ENCODE assay signal across 10 mouse cellular contexts in the genomic region with DNA sequence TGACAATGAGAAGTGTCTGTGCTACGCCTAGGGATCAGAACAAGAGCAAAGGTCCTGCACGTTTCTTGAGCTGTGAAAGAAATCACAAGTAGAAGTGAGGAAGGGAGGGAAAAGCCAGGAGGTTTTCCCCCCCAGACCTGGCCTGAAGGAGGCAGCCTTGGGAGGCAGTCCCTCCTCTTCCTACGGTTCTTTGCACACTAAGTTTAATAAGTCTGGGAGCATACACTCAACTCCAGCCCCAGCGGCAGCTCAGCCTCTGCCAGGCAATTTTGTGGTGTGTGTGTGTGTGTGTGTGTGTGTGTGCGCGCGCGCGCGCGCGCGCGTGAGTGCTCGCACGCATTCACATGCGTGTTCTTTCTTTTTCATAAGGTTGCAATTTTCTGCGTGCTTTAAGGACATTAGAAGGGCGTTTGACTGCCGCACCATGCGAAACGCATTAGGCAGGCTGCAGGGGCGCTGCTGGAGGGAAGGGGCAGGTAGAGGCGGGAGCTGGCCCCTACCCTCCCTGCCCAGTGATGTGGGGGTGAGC. TPM values are rescaled to one million over a fixed set of nuclear protein-coding genes. Genes with fewer than 3 reads are reported as not detected.
DNase-seq lines count a peak whose midpoint lies in the region; ATAC-seq lines count a peak whose summit lies in the region.
"Had no signal": no experiment of that assay in that cellular context is flagged by ENCODE, and none has a peak within 500 bp of the region (broad histone marks: within the 10 kb centered on the region; RNA-seq: fewer than 3 reads in every experiment).

No protein-coding gene starts in this region.

- no peak for ATAC-seq in kidney, embryonic 14.5 days (ENCODE audit: low FRiP score, low TSS enrichment)
- ATAC-seq in hindbrain, embryonic 12.5 days (ENCODE audit: low FRiP score), result no peak
- ATAC-seq in midbrain, embryonic 15.5 days (replicated peaks), result no peak
- ATAC-seq in frontal cortex, adult (ENCODE audit: low TSS enrichment), result no peak

- WGBS in kidney, embryonic 14.5 days, result under 1% methylated on average over 24 of the region's 24 CpGs
- 2% methylated on average over 24 of the region's 24 CpGs for WGBS in hindbrain, embryonic 12.5 days
- WGBS in midbrain, embryonic 15.5 days, result 2% methylated on average over 24 of the region's 24 CpGs

- H3K36me3 ChIP-seq in kidney, embryonic 14.5 days (ENCODE audit: control insufficient read depth, insufficient read depth, low read length), result no peaks in the 10 kb centered on the region
- no peaks in the 10 kb centered on the region for H3K36me3 ChIP-seq in hindbrain, embryonic 12.5 days
- H3K36me3 ChIP-seq in midbrain, embryonic 15.5 days (replicated peaks), result no peaks in the 10 kb centered on the region

- 0 out of 2 replicates have a peak, but pooled peaks cover 3% of the 10 kb centered on the region for H3K9me3 ChIP-seq in kidney, embryonic 14.5 days (ENCODE audit: control insufficient read depth, low read length)
- no peaks in the 10 kb centered on the region for H3K9me3 ChIP-seq in hindbrain, embryonic 12.5 days (replicated peaks)
- no peaks in the 10 kb centered on the region for H3K9me3 ChIP-seq in midbrain, embryonic 15.5 days

- H3K4me2 ChIP-seq in kidney, embryonic 14.5 days (replicated peaks; ENCODE audit: low read depth, low read length), result peak overlapping the region; percentile 17; the same call in 1 of the 2 replicates
- H3K4me2 ChIP-seq in hindbrain, embryonic 12.5 days (replicated peaks), result peak overlapping the region; percentile 30
- peak overlapping the region; percentile 30 for H3K4me2 ChIP-seq in midbrain, embryonic 15.5 days

- peak overlapping the region; percentile 5 for H3K4me3 ChIP-seq in kidney, embryonic 14.5 days (ENCODE audit: low read length)
- H3K4me3 ChIP-seq in hindbrain, embryonic 12.5 days, result peak overlapping the region; percentile 12; the same call in 1 of the 2 replicates
- peak overlapping the region; percentile 8; the same call in 1 of the 2 replicates for H3K4me3 ChIP-seq in midbrain, embryonic 15.5 days

- peaks cover 6% of the 10 kb centered on the region; the same call in 1 of the 2 replicates for H3K4me1 ChIP-seq in kidney, embryonic 14.5 days (ENCODE audit: control insufficient read depth, insufficient read depth, low read length)
- peaks cover 17% of the 10 kb centered on the region for H3K4me1 ChIP-seq in hindbrain, embryonic 12.5 days
- peaks cover 16% of the 10 kb centered on the region for H3K4me1 ChIP-seq in midbrain, embryonic 15.5 days

- peaks cover 73% of the 10 kb centered on the region for H3K27me3 ChIP-seq in kidney, embryonic 14.5 days (ENCODE audit: control insufficient read depth, insufficient read depth, low read length)
- H3K27me3 ChIP-seq in hindbrain, embryonic 12.5 days, result peaks cover 89% of the 10 kb centered on the region
- peaks cover 67% of the 10 kb centered on the region for H3K27me3 ChIP-seq in midbrain, embryonic 15.5 days (replicated peaks)

- H3K27ac ChIP-seq in kidney, embryonic 14.5 days (ENCODE audit: low read depth, low read length), result no peak overlapping the region
- no peak overlapping the region for H3K27ac ChIP-seq in hindbrain, embryonic 12.5 days
- no peak overlapping the region for H3K27ac ChIP-seq in midbrain, embryonic 15.5 days

- no peak overlapping the region for H3K9ac ChIP-seq in kidney, embryonic 14.5 days (ENCODE audit: low read depth, low read length)
- H3K9ac ChIP-seq in hindbrain, embryonic 12.5 days, result no peak overlapping the region
- no peak overlapping the region for H3K9ac ChIP-seq in midbrain, embryonic 15.5 days

- DNase-seq in kidney, postnatal 10 days, result no peak
- DNase-seq in embryo, embryonic 10.5 days (ENCODE audit: low spot score), result peak; percentile 38
- DNase-seq in frontal cortex, postnatal 10 days (ENCODE audit: low spot score in 2 of 2), result no peak
- DNase-seq in adrenal gland, postnatal 10 days, result no peak

RNA-seq across cellular contexts. Expression of a gene that starts 9.6 kb away (rescaled TPM):
- 0.46 TPM in 1 of 2 replicates, not detected in the other for polyA plus RNA-seq in kidney, embryonic 14.5 days (2014; fragmentation: Nextera tagmentation; extraction: Ambion mirVana)
- polyA plus RNA-seq in hindbrain, embryonic 12.5 days (2016; fragmentation: Nextera tagmentation; extraction: Ambion mirVana), result 5.6 and 5.7 TPM in 2 replicates
- not detected in 2 replicates for polyA plus RNA-seq in midbrain, embryonic 15.5 days (2015; fragmentation: Nextera tagmentation; extraction: Ambion mirVana)
- under 1 TPM in 1 of 2 experiments, not detected in 1; 0.27 TPM for total RNA-seq in adrenal gland, postnatal 10 days (2021)
- polyA plus RNA-seq: frontal cortex, adult 2 months; large intestine, adult 2 months had no signal

RNA-seq across cellular contexts. Expression of a gene that starts 46.9 kb away (rescaled TPM):
- 6.5 and 15.0 TPM in 2 replicates for polyA plus RNA-seq in kidney, embryonic 14.5 days (2014; fragmentation: Nextera tagmentation; extraction: Ambion mirVana)
- polyA plus RNA-seq in hindbrain, embryonic 12.5 days (2016; fragmentation: Nextera tagmentation; extraction: Ambion mirVana), result 20.5 and 21.4 TPM in 2 replicates
- polyA plus RNA-seq in midbrain, embryonic 15.5 days (2015; fragmentation: Nextera tagmentation; extraction: Ambion mirVana), result 16.1 and 18.6 TPM in 2 replicates
- 10 to 100 TPM in 1 of 2 experiments, 1 to 10 TPM in 1; 7.5 to 11.8 TPM for total RNA-seq in adrenal gland, postnatal 10 days (2021)
